ENCODE assay signal across 10 mouse cellular contexts in the genomic region with DNA sequence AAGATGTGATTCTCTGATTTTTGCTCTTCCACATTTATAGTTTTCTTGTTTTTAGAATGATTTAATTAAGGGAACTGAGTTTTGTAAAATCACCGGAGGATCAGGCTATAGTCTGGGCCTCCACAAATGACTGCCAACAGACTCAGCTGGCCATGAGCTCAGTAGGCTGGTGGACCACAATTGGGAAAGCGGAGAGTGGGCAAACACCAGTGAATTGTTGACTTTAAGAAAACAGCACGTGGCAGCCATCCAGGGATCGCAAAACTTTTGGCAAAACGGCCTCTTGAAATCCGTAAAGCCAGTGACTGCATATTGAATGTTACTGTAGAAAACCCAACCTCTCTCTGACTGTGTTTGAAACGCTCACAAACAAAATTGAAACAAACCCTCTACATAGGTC.
A peak's percentile ranks its signal among the peaks of the same experiment; 100 is the strongest.
DNase-seq lines count a peak whose midpoint lies in the region; ATAC-seq and TF ChIP-seq lines count a peak whose summit lies in the region.
"Had no signal": no experiment of that assay in that cellular context is flagged by ENCODE, and none has a peak within 500 bp of the region (broad histone marks: within the 10 kb centered on the region; RNA-seq: fewer than 3 reads in every experiment).

No protein-coding gene starts in this region.

- no peak overlapping the region for H3K4me3 ChIP-seq in heart, adult 2 months
- H3K4me3 ChIP-seq in midbrain, embryonic 14.5 days (replicated peaks; ENCODE audit: low read depth, low read length): no peak overlapping the region
- no peak overlapping the region for H3K4me3 ChIP-seq in midbrain, embryonic 16.5 days (ENCODE audit: low read depth, low read length)
- H3K4me3 ChIP-seq: erythroblast, embryonic 14.5 days; neural tube, embryonic 12.5 days had no signal

- no peaks in the 10 kb centered on the region for H3K4me1 ChIP-seq in heart, adult 2 months (ENCODE audit: control insufficient read depth, insufficient read depth, low read length)
- no peaks in the 10 kb centered on the region for H3K4me1 ChIP-seq in midbrain, embryonic 14.5 days (ENCODE audit: control insufficient read depth, insufficient read depth, low read length)
- no peaks in the 10 kb centered on the region for H3K4me1 ChIP-seq in midbrain, embryonic 16.5 days (ENCODE audit: control insufficient read depth, insufficient read depth, low read length)
- H3K4me1 ChIP-seq: neural tube, embryonic 12.5 days had no signal

- no peak for ATAC-seq in midbrain, embryonic 14.5 days (ENCODE audit: low FRiP score, low TSS enrichment)
- no peak for ATAC-seq in midbrain, embryonic 16.5 days

- no peak overlapping the region for H3K4me2 ChIP-seq in midbrain, embryonic 14.5 days (ENCODE audit: low read length)
- H3K4me2 ChIP-seq in midbrain, embryonic 16.5 days (ENCODE audit: low read length): no peak overlapping the region
- H3K4me2 ChIP-seq: neural tube, embryonic 12.5 days had no signal

- no peak for TF ChIP-seq CTCF in heart, adult 2 months (IDR thresholded peaks at IDR 0.05)

- no peak for TF ChIP-seq EP300 in heart, adult 2 months (IDR thresholded peaks at IDR 0.05; ENCODE audit: insufficient read depth, low read depth, low read length)

- intact Hi-C loops in heart, adult 2 months (cut with DNase I): no loop called here
- intact Hi-C loops in heart, postnatal 25 days (cut with DNase I): no loop called here

- no peak for TF ChIP-seq POLR2A in heart, adult 2 months (IDR thresholded peaks at IDR 0.05; ENCODE audit: insufficient read depth, low read depth, low read length)

- no peaks in the 10 kb centered on the region for H3K79me2 ChIP-seq in heart, adult 2 months (replicated peaks; ENCODE audit: control insufficient read depth, insufficient read depth, low read length)

- 49% methylated on average over 7 of the region's 7 CpGs for WGBS in heart, adult 2 months
- WGBS in midbrain, embryonic 14.5 days: 84% methylated on average over 7 of the region's 7 CpGs
- 68% methylated on average over 7 of the region's 7 CpGs for WGBS in midbrain, embryonic 16.5 days

- no peaks in the 10 kb centered on the region for H3K9me3 ChIP-seq in midbrain, embryonic 14.5 days (ENCODE audit: control insufficient read depth, low read length)
- no peaks in the 10 kb centered on the region for H3K9me3 ChIP-seq in midbrain, embryonic 16.5 days (replicated peaks; ENCODE audit: control insufficient read depth, low read length, poor library complexity, severe bottlenecking)
- H3K9me3 ChIP-seq: neural tube, embryonic 12.5 days had no signal

- no peaks in the 10 kb centered on the region for H3K27me3 ChIP-seq in heart, adult 2 months (ENCODE audit: control insufficient read depth, insufficient read depth, low read length)
- no peaks in the 10 kb centered on the region for H3K27me3 ChIP-seq in midbrain, embryonic 14.5 days (ENCODE audit: control insufficient read depth, insufficient read depth, low read length)
- no peaks in the 10 kb centered on the region for H3K27me3 ChIP-seq in midbrain, embryonic 16.5 days (ENCODE audit: control insufficient read depth, insufficient read depth, low read depth, low read length)
- H3K27me3 ChIP-seq: neural tube, embryonic 12.5 days had no signal

- H3K27ac ChIP-seq in heart, adult 2 months: no peak overlapping the region
- no peak overlapping the region for H3K27ac ChIP-seq in midbrain, embryonic 14.5 days (replicated peaks; ENCODE audit: low read depth, low read length)
- no peak overlapping the region for H3K27ac ChIP-seq in midbrain, embryonic 16.5 days (ENCODE audit: low read length)
- H3K27ac ChIP-seq: neural tube, embryonic 12.5 days had no signal

- H3K9ac ChIP-seq in heart, adult 2 months (ENCODE audit: low read depth, low read length): no peak overlapping the region
- no peak overlapping the region for H3K9ac ChIP-seq in midbrain, embryonic 14.5 days (replicated peaks; ENCODE audit: low read length)
- H3K9ac ChIP-seq in midbrain, embryonic 16.5 days (ENCODE audit: low read depth, low read length): no peak overlapping the region
- H3K9ac ChIP-seq: neural tube, embryonic 12.5 days had no signal

- H3K36me3 ChIP-seq in heart, adult 2 months (ENCODE audit: control insufficient read depth, insufficient read depth, low read length): no peaks in the 10 kb centered on the region
- no peaks in the 10 kb centered on the region for H3K36me3 ChIP-seq in midbrain, embryonic 14.5 days (ENCODE audit: control insufficient read depth, insufficient read depth, low read length)
- H3K36me3 ChIP-seq in midbrain, embryonic 16.5 days (ENCODE audit: control insufficient read depth, insufficient read depth, low read length): no peaks in the 10 kb centered on the region
- H3K36me3 ChIP-seq: neural tube, embryonic 12.5 days had no signal

- peak; percentile 22 to 32 for DNase-seq in heart, adult 2 months
- no peak for DNase-seq in heart, postnatal 25 days (ENCODE audit: low spot score)
- DNase-seq in midbrain, embryonic 14.5 days: peak; percentile 37
- peak; percentile 70 to 77 for DNase-seq in lung, adult 18-20 months
- peak; percentile 25 for DNase-seq in skeletal muscle tissue, adult 2 months (ENCODE audit: low read depth, low spot score)
- no peak for DNase-seq in cerebellum, adult 11 months
- DNase-seq: cerebellum, adult 8-10 months had no signal

Comparison
In these comparisons a context has a peak if more than half of its experiments do, and no peak if none do; other contexts are left out.
1. DNase-seq: peak in heart, adult 2 months (2 of 2), midbrain, embryonic 14.5 days (single experiment), lung, adult 18-20 months (2 of 2) and skeletal muscle tissue, adult 2 months (single experiment); none in heart, postnatal 25 days (single experiment) and cerebellum, adult 11 months (single experiment).